Mouse (Mus musculus): ENCODE measurements around the gene Tspan5.

DNA sequence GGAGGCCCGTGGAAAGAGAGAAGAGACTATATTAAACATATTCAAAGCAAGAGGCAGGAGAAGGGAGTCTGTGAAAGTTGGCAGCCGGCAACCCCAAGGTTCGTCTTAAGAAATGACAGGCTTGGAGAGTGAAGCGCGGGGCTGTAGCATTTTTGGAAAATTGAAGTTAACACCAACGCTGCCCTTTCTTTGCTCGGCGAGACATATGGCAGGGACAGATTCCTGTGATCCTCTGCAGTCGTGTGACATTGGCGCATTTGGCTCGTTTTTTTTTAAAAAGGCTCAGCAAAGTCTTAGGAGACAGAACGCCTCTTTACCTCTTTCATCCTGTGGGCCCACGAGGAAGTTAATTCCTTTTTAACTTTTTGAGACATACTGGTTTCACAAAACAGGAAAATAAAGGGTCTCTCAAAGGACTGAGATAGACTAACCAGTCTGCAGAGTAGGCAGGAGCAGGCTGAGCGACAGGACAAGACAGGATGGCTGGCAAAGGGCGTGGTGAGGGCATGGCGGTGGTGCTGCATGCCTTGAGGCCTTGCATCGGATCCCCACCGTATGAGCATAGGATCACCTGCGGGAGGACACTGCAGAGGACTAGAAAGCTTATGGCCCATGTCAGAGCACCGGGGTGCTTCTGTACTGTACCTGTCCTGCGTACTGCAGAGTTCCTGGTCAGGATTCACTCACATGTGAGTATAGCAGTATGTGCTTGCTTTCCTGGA, 60.9 kb downstream of the Tspan5 start:
- TF ChIP-seq CTCF (IDR thresholded peaks at IDR 0.05; ENCODE audit: low read depth) (no peak), EP300 (IDR thresholded peaks at IDR 0.05; ENCODE audit: low read depth) (no peak)

All from liver, embryonic 14.5 days (tissue).